Mouse (Mus musculus) c-Kit-negative CD71-positive TER-119-positive erythroid progenitor cells, embryonic 14.5 days (primary cell): ENCODE measurements at regions not wholly inside any gene's neighbourhood (a gene's known extent, or its start where the extent isn't known, plus 50 kb on each side); places are given as distances from the start of the nearest gene placed in this dataset.

Experiments
- DNase-seq: peaks from one replicate; pipeline ENCODE4 v3.0.0-alpha.2; 2013; ENCODE audit warnings: low read depth, low spot score

- no peak for DNase-seq
Measured at GRCm38 (mm10) chr11:44027046-44027445, 126.0 kb upstream of the Adra1b start.

DNA sequence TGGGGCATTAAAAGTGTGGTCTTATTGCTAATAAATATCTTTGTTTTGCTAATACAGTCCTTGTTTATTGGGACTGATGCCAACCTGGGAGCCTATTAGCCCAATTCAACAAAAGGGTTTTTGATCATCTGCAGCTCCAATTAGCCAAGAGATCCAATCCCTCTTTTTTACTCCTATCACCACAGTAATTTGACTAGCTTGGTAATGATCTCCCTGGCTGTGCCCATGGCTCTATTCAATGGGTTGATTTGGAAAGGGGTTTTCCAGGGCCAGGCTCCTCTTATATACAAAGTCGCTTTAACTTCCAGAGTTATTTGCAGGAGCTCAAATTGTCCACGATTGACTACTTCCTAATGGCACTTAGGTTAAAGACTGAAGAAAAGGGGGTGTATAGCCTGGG, 145.1 kb upstream of the Adra1b start:
- DNase-seq: no peak

DNA sequence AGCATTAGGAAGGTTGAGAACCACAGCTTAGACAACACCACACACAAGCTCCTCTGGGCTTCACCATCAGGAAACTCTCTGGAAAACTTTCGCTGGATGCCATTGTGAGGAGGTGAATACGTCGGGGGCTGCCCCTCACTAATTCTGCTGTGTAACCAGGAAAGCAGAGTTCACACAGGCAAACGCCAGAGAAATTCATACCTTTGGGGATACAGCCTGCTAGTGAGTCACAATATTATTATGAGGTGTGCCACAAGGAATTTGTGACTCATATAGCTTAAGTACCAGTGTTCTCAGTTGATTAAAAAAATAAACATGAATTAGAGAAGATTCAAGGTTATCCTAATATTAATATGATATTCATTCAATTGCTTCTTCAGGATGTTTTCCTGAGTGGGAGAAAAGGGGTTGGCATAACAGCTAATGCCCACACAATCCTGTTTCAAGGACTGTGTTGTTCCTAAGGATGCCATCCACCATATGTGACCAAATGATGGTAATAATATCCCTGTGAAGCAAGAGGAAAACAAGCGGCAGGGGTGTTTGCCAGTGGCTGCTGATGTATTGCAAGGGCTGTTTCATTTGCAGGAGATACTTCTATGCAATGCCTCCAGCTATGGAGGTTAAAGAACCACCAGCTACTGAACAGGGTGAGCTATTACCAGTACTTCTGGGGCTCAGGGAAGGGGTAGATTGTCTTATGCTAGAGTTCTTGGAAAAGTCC, 148.4 kb upstream of the Adra1b start:
- DNase-seq: no peak

- no peak for DNase-seq
Measured at GRCm38 (mm10) chr11:44052481-44052880, 151.5 kb upstream of the Adra1b start.

GRCm38 (mm10) chr11:44062446-44062845, 161.4 kb upstream of the Adra1b start:
- no peak for DNase-seq

- DNase-seq: no peak
Measured at GRCm38 (mm10) chr11:44066176-44066575, 165.2 kb upstream of the Adra1b start.

- DNase-seq: no peak
Measured at GRCm38 (mm10) chr11:44083716-44084115, 182.7 kb upstream of the Adra1b start.

DNA sequence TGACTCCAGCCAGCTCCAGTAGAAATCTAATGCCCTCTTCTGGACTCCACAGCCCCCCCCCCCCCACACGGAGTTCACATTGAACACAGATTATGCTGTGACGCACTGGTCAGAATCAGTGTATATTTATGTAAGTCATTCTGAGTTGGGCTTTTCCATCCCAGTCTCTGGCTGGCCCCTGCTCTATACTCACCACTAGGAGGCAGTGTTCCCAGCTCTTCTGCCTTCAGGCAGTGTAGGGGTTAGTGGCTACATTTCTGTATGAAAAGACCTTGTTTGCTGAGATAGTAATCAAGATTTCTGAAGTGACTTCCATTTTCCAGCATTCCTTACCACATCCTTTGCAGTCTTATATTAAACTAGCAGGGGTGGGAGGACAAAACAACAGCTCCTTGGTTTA, 185.9 kb upstream of the Adra1b start:
- no peak for DNase-seq

- no peak for DNase-seq
Measured at GRCm38 (mm10) chr11:44089514-44089913, 188.5 kb upstream of the Adra1b start.

GRCm38 (mm10) chr11:44095280-44095679, 194.3 kb upstream of the Adra1b start:
- DNase-seq: no peak

DNA sequence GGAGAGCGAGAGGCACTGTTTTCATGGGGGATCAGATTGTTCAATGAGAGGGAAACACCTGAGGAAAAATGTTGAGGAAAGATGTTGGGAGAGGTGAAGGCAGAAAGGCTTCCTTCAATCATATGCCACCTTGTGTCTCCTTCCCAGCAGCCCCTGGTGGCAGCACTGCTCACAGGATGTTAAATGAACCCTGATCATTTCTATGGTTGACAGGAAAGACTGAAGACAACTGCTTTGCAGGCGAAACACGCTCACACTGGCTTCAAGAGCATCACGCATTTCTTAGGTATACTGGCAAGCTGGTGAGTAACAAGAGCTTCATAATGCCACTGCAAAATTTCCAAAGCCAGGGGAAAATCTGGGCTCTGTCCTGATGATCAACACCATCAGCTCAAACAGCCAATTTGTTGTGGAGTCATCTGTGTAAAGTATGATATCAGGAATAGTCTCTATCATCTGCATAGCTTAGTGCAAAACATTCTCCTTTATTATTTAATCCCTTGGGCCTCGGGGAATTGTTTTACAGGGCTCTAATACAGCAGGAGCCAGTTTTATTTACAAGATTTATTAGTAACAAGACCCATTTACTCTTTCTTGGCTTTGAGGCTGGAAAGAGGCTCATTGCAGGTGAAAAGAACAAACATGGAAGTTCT, 202.3 kb upstream of the Adra1b start:
- no peak for DNase-seq

GRCm38 (mm10) chr11:44103841-44104191, 202.8 kb upstream of the Adra1b start:
- DNase-seq: no peak

GRCm38 (mm10) chr11:44106231-44106630, 205.2 kb upstream of the Adra1b start:
- no peak for DNase-seq

DNA sequence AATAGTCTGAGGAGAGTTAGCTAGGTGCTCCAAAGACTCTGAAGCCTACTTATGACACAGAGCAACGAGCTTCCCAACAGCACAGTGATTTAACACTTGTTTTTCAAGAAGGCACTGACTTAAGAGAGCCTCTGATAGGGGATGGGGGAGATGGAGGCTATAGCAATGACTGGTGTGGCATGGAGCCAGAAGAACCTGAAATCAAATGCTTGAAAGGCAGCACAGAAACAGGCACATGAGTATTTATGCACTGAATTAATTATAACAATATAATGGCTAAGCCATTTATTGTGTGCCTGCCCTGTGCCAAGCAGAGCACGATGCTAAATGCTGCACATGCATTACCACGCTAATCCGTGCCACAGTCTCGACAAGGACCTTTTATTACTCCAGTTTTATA, 210.5 kb upstream of the Adra1b start:
- DNase-seq: no peak

DNA sequence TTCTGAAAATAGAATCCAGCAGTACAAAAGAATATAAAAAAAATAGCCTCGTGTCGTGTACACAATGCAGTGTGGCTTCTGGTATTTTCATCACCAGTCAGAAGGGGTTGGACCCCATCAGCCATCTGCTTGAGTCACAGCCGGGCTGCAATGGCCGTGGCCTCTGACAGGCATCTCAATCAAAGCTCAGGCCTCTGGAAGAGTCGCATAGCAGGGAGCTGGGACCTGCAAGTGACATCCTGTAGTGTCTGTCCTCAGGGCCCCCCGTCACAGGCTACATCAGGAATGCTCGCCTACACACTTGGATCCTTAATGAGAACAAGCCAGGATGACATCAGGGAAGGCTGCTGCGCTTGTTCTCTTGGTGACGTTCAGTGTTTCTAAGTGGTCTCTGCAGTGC, 226.1 kb upstream of the Adra1b start:
- DNase-seq: no peak

- no peak for DNase-seq
Measured at GRCm38 (mm10) chr11:44128481-44128880, 227.5 kb upstream of the Adra1b start.

GRCm38 (mm10) chr11:44133244-44133643, 232.2 kb upstream of the Adra1b start:
- no peak for DNase-seq

- no peak for DNase-seq
Measured at GRCm38 (mm10) chr11:44136024-44136423, 235.0 kb upstream of the Adra1b start.

DNA sequence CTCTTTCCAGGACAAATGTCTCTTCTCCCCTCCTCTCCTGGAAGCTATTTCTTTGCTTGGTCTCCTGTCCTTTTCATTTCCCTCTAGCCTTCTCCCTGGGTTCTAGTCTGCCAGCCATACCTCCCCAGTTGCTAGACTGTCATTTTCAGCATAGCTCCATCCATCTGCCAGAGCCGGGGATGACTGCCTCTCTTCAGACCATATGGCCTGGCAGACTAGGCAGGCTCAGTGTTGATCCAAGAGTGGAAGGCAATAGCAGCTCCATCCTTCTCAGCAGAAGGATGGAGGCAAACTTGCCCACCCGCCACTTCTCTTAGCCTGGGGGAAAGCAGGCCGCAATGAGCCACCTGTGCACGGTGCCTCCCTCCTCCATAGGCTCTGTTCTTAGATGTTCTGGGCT, 242.0 kb upstream of the Adra1b start:
- no peak for DNase-seq

DNA sequence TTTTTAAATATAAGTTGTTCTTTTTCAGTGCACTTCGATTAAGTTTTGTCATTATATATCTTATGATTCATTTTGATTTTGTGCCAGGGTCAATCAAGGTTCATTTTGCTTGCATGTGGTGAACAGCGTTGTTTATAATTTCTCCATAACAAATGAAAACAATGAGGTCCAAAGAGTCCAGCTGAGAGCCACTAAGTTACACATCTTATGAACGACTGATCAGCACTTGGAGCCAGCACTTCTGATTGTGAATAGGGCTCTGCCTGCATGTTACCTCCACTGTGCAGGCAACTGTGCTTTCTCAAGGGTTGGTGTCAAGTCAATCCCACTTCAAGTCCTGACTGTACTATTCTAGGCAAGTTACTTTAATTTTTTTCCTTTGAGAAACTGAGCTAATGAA, 243.5 kb upstream of the Adra1b start:
- no peak for DNase-seq

DNA sequence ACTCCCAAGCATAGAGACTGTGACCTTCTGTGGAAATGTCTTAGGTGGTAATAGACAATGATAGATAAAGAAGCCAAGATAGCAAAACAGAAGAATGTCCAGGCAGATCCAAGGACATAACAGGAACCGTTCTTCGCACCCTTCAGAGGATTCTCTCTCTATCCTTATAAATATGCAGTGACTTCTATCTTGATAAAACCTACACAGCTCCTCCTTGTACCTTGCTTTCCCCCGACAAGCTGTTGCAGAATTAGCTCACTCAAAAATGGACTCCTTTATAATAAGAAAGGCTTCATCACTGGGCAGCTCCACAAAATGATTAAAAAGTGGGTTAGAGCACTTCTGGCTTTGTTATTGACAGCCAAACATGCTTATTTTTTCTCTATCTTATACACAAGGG, 245.4 kb upstream of the Adra1b start:
- DNase-seq: no peak

DNA sequence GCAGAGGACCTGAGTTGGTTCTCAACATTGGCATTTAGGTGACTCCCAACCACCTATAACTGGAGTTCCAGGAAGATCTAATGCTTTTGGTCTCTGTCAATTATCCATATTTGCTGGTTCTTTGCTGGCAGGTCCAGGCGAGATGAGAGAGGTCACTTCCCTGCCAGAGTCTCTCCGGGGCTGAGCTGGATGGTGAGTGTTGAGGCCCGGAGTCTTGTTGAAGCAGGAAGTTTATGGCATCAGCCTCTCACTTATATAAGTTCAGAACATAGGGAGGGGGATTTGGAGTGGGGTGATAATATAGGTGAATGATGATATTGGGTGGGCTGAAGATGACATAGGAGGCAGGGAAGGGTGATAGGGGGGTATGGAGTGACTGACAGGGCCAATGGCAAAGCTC, 246.3 kb upstream of the Il12b start:
- no peak for DNase-seq

GRCm38 (mm10) chr11:44155591-44155990, 244.3 kb upstream of the Il12b start:
- DNase-seq: no peak

GRCm38 (mm10) chr11:44156081-44156480, 243.8 kb upstream of the Il12b start:
- no peak for DNase-seq
